Mouse (Mus musculus) frontal cortex, postnatal 10 days (tissue): ENCODE measurements around the gene Naa80.
A peak's percentile ranks its signal among the peaks of the same experiment; 100 is the strongest.

Experiments
- DNase-seq, 2 experiments: peaks; one replicate each; pipeline ENCODE4 v3.0.0; 2022; ENCODE audit warnings: low spot score in 2 of 2, mixed read lengths in 1 of 2

Gene Naa80

GRCm38 (mm10) chr9:107578587-107578986 lies at the start of gene Naa80:
Gene Naa80, plus strand, starts transcription at chr9:107578887.
- DNase-seq, result no peak

- peak; percentile 91 to 94 for DNase-seq
Observed at GRCm38 (mm10) chr9:107533791-107534407, 44.8 kb upstream of the Naa80 start, which contains the start of gene Tmem115. Gene Tmem115, plus strand, starts transcription at chr9:107533945.

GRCm38 (mm10) chr9:107534408-107535202 lies 44.1 kb upstream of the Naa80 start:
- DNase-seq, result no peak

GRCm38 (mm10) chr9:107538231-107538630 lies 40.5 kb upstream of the Naa80 start:
- DNase-seq, result no peak

GRCm38 (mm10) chr9:107538711-107539110 lies 40.0 kb upstream of the Naa80 start:
- DNase-seq, result no peak

GRCm38 (mm10) chr9:107539940-107540339 lies 38.7 kb upstream of the Naa80 start:
- no peak for DNase-seq

GRCm38 (mm10) chr9:107540420-107540819 lies 38.3 kb upstream of the Naa80 start:
- DNase-seq, result no peak

GRCm38 (mm10) chr9:107541005-107541404 lies 37.7 kb upstream of the Naa80 start:
- no peak for DNase-seq

- DNase-seq, result peak; percentile 92 to 93
Observed at GRCm38 (mm10) chr9:107541474-107542351, 37.0 kb upstream of the Naa80 start, which contains the start of the genes Cyb561d2 and Nprl2. Gene Cyb561d2, minus strand, starts transcription at chr9:107542193. Gene Nprl2, plus strand, starts transcription at chr9:107542226.

- no peak for DNase-seq
Observed at GRCm38 (mm10) chr9:107542352-107542686, 36.4 kb upstream of the Naa80 start.

GRCm38 (mm10) chr9:107542721-107543120 lies 36.0 kb upstream of the Naa80 start:
- DNase-seq, result no peak

GRCm38 (mm10) chr9:107543299-107543698 lies 35.4 kb upstream of the Naa80 start:
- DNase-seq, result no peak

- DNase-seq, result no peak
Observed at GRCm38 (mm10) chr9:107544196-107544700, 34.4 kb upstream of the Naa80 start.

GRCm38 (mm10) chr9:107544729-107545128 lies 34.0 kb upstream of the Naa80 start:
- no peak for DNase-seq

GRCm38 (mm10) chr9:107545199-107545598 lies 33.5 kb upstream of the Naa80 start:
- no peak for DNase-seq

GRCm38 (mm10) chr9:107545602-107546001 lies 33.1 kb upstream of the Naa80 start:
- peak in 1 of 2 experiments; percentile 67 for DNase-seq

GRCm38 (mm10) chr9:107547026-107547425 lies 31.7 kb upstream of the Naa80 start, which contains the start of gene Zmynd10:
Gene Zmynd10, plus strand, starts transcription at chr9:107547298.
- DNase-seq, result peak; percentile 79 to 88

GRCm38 (mm10) chr9:107547957-107548356 lies 30.7 kb upstream of the Naa80 start:
- DNase-seq, result no peak

- DNase-seq, result no peak
Observed at GRCm38 (mm10) chr9:107548820-107549219, 29.9 kb upstream of the Naa80 start.

- DNase-seq, result no peak
Observed at GRCm38 (mm10) chr9:107549297-107550074, 29.2 kb upstream of the Naa80 start.
